Mouse (Mus musculus): Measurements from ENCODE around the gene Smc1b.

The Smc1b gene

GRCm38 (mm10) chr15:85022211-85022610 is 109.6 kb downstream of the Smc1b start:
- no peak for DNase-seq (ENCODE audit: low spot score)

- DNase-seq (ENCODE audit: low spot score) = peak; percentile 72
Observed at GRCm38 (mm10) chr15:85016951-85017664, 114.7 kb downstream of the Smc1b start, which contains the start of gene Upk3a. Gene Upk3a, plus strand, starts transcription at chr15:85017141.

- DNase-seq (ENCODE audit: low spot score) = no peak
Observed at GRCm38 (mm10) chr15:85015771-85016170, 116.0 kb downstream of the Smc1b start.
